Mouse (Mus musculus) small intestine, adult 2 months (tissue): Measurements from ENCODE around the gene Lrrc8b. TPM values are rescaled to one million over a fixed set of nuclear protein-coding genes. Genes with fewer than 3 reads are reported as not detected.

Experiments used
- H3K27ac ChIP-seq: fragments of 200-500 bp; 2 replicates; pipeline ENCODE4 v1.5.1; 2012; ENCODE audit warnings: low read depth, low read length, control low read depth, inconsistent platforms; ENCODE audit not compliant: insufficient read depth
- H3K27me3 ChIP-seq: fragments of 200-500 bp; 2 replicates; pipeline ENCODE4 v1.6.1; 2012; ENCODE audit warnings: mild to moderate bottlenecking, moderate library complexity, low read length, inconsistent platforms; ENCODE audit not compliant: control insufficient read depth, insufficient read depth
- H3K36me3 ChIP-seq: fragments of 200-500 bp; 2 replicates; pipeline ENCODE4 v1.6.1; 2012; ENCODE audit warnings: mild to moderate bottlenecking, low read length, control low read depth, inconsistent platforms; ENCODE audit not compliant: control insufficient read depth, insufficient read depth
- H3K4me1 ChIP-seq: fragments of 200-500 bp; 2 replicates; pipeline ENCODE4 v1.6.1; 2012; ENCODE audit warnings: low read length, inconsistent platforms, mixed read lengths; ENCODE audit not compliant: control insufficient read depth, insufficient read depth, insufficient read length
- H3K4me3 ChIP-seq: fragments of 200-500 bp; 2 replicates; pipeline ENCODE4 v1.5.1; 2012; ENCODE audit warnings: low read depth, mild to moderate bottlenecking, control low read depth, inconsistent platforms, low read length, moderate library complexity
- CTCF ChIP-seq: fragments of 200-500 bp; IDR thresholded peaks from 2 replicates; pipeline ENCODE4 v1.5.1; 2012; ENCODE audit warnings: low read depth, mild to moderate bottlenecking, control low read depth, inconsistent platforms, low read length, moderate library complexity, mixed read lengths; ENCODE audit not compliant: insufficient replicate concordance, insufficient read length; ENCODE audit errors: extremely low read depth
- POLR2A ChIP-seq: fragments of 200-500 bp; IDR thresholded peaks from 2 replicates; pipeline ENCODE4 v1.6.1; 2012; ENCODE audit warnings: low read depth, mild to moderate bottlenecking, control low read depth, inconsistent platforms, low read length, moderate library complexity
- WGBS: fragments of 180-500 bp; shearing (Covaris S2); methylation state at CpG from one replicate; pipeline ENCODE4 v1.1.7; 2018; 5-methylcytosine and 5-hydroxymethylcytosine counted together
- polyA plus RNA-seq: library from polyadenylated mRNA; depleted of rRNA; stranded (reverse); fragments of >200 nt; gene quantifications from 2 replicates; pipeline ENCODE4 v1.2.3, GENCODE M21; 2012

Gene Lrrc8b
- polyA plus RNA-seq, 1 experiment: 19.6 TPM

GRCm38 (mm10) chr5:105465550-105465949 is 50.0 kb downstream of the Lrrc8b start:
- H3K27ac ChIP-seq: no peak overlapping the region
- no peak overlapping the region for H3K4me3 ChIP-seq

GRCm38 (mm10) chr5:105466471-105466902 is 50.9 kb downstream of the Lrrc8b start:
- peaks cover 3% of the 10 kb centered on the region; the same call in 1 of the 2 replicates for H3K4me1 ChIP-seq
- no peak for TF ChIP-seq CTCF
- TF ChIP-seq POLR2A: no peak
- H3K36me3 ChIP-seq: 0 out of 2 replicates have a peak, but pooled peaks cover 4% of the 10 kb centered on the region
- no peak overlapping the region for H3K4me3 ChIP-seq
- 95% methylated on average over 7 of the region's 7 CpGs for WGBS
- H3K27ac ChIP-seq: no peak overlapping the region
- no peaks in the 10 kb centered on the region for H3K27me3 ChIP-seq

More at GRCm38 (mm10) chr5:105465550-105465949, 50.0 kb downstream of the Lrrc8b start:
- Histone ChIP-seq H3K36me3 (0 out of 2 replicates have a peak, but pooled peaks cover 4% of the 10 kb centered on the region), H3K4me1 (peaks cover 5% of the 10 kb centered on the region; the same call in 1 of the 2 replicates), H3K27me3 (no peaks in the 10 kb centered on the region)
- no peak for TF ChIP-seq POLR2A
- TF ChIP-seq CTCF: no peak
- 96% methylated on average over 8 of the region's 8 CpGs for WGBS

GRCm38 (mm10) chr5:105467271-105467670 is 51.7 kb downstream of the Lrrc8b start:
- H3K27me3 ChIP-seq: no peaks in the 10 kb centered on the region
- 0 out of 2 replicates have a peak, but pooled peaks cover 4% of the 10 kb centered on the region for H3K36me3 ChIP-seq
- TF ChIP-seq CTCF (no peak), POLR2A (no peak)
- no peak overlapping the region for H3K27ac ChIP-seq
- peaks cover 3% of the 10 kb centered on the region; the same call in 1 of the 2 replicates for H3K4me1 ChIP-seq
- no peak overlapping the region for H3K4me3 ChIP-seq
- WGBS: 91% methylated on average over 10 of the region's 10 CpGs

- H3K4me1 ChIP-seq: no peaks in the 10 kb centered on the region
- no peaks in the 10 kb centered on the region for H3K27me3 ChIP-seq
- TF ChIP-seq POLR2A (no peak), CTCF (no peak)
- H3K4me3 ChIP-seq: no peak overlapping the region
- H3K36me3 ChIP-seq: peaks cover 11% of the 10 kb centered on the region
- no peak overlapping the region for H3K27ac ChIP-seq
- WGBS: 78% methylated on average over 5 of the region's 5 CpGs
Observed at GRCm38 (mm10) chr5:105472983-105473705, 57.6 kb downstream of the Lrrc8b start.

GRCm38 (mm10) chr5:105477527-105477926 is 62.0 kb downstream of the Lrrc8b start:
- TF ChIP-seq CTCF (no peak), POLR2A (no peak)

GRCm38 (mm10) chr5:105479673-105480072 is 64.1 kb downstream of the Lrrc8b start:
- WGBS: 93% methylated on average over 13 of the region's 13 CpGs
- Histone ChIP-seq H3K4me3 (no peak overlapping the region), H3K27ac (no peak overlapping the region), H3K27me3 (no peaks in the 10 kb centered on the region), H3K4me1 (no peaks in the 10 kb centered on the region), H3K36me3 (peaks cover 41% of the 10 kb centered on the region)
- TF ChIP-seq CTCF (no peak), POLR2A (no peak)

More at GRCm38 (mm10) chr5:105477527-105477926, 62.0 kb downstream of the Lrrc8b start:
- Histone ChIP-seq H3K27me3 (no peaks in the 10 kb centered on the region), H3K4me3 (no peak overlapping the region), H3K36me3 (peaks cover 28% of the 10 kb centered on the region), H3K4me1 (no peaks in the 10 kb centered on the region), H3K27ac (no peak overlapping the region)
- 90% methylated on average over 9 of the region's 9 CpGs for whole genome bisulfite sequencing

GRCm38 (mm10) chr5:105480561-105480960 is 65.0 kb downstream of the Lrrc8b start:
- Histone ChIP-seq H3K27ac (no peak overlapping the region), H3K36me3 (peaks cover 43% of the 10 kb centered on the region), H3K27me3 (no peaks in the 10 kb centered on the region), H3K4me3 (no peak overlapping the region), H3K4me1 (no peaks in the 10 kb centered on the region)
- no peak for TF ChIP-seq CTCF
- TF ChIP-seq POLR2A: no peak
- WGBS: 97% methylated on average over 17 of the region's 17 CpGs

- H3K27me3 ChIP-seq: no peaks in the 10 kb centered on the region
- no peak overlapping the region for H3K27ac ChIP-seq
- 57% methylated on average over 2 of the region's 2 CpGs for WGBS
- no peaks in the 10 kb centered on the region for H3K4me1 ChIP-seq
- TF ChIP-seq CTCF: no peak
- H3K36me3 ChIP-seq: peaks cover 36% of the 10 kb centered on the region
- H3K4me3 ChIP-seq: no peak overlapping the region
Observed at GRCm38 (mm10) chr5:105483632-105484031, 68.1 kb downstream of the Lrrc8b start.
